Mouse (Mus musculus): ENCODE measurements around the gene Arid1b.

The Arid1b gene

DNA sequence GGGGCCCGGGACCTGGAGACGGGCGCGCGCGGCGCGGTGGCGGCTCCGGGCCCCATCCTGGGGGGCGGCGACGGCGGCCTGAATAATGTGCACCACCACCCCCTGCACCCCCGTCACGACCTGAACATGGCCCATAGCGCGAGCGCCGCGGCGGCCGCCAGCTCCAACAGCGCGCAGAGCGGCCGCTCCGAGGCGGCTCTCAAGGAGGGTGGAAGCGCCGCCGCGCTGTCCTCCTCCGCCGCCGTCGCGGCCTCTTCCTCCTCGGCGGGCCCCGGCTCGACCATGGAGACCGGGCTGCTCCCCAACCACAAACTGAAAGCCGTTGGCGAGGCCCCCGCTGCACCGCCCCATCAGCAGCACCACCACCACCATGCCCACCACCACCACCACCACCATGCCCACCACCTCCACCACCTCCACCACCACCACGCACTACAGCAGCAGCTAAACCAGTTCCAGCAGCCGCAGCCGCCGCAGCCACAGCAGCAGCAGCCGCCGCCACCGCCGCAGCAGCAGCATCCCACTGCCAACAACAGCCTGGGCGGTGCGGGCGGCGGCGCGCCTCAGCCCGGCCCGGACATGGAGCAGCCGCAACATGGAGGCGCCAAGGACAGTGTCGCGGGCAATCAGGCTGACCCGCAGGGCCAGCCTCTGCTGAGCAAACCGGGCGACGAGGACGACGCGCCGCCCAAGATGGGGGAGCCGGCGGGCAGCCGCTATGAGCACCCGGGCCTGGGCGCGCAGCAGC is 855 bp downstream of the Arid1b start:
- intact Hi-C loops (cut with DNase I) = loop anchor here (5.0 kb wide), 3 partner anchors 128 to 218 kb away; no protein-coding TSS in a partner anchor

DNA sequence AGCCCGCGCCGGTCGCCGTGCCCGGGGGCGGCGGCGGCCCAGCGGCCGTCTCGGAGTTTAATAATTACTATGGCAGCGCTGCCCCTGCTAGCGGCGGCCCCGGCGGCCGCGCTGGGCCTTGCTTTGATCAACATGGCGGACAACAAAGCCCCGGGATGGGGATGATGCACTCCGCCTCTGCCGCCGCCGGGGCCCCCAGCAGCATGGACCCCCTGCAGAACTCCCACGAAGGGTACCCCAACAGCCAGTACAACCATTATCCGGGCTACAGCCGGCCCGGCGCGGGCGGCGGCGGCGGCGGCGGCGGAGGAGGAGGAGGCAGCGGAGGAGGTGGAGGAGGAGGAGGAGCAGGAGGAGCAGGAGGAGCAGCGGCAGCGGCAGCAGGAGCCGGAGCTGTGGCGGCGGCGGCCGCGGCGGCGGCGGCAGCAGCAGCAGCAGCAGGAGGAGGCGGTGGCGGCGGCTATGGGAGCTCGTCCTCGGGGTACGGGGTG is 1.5 kb downstream of the Arid1b start:
- intact Hi-C loops (cut with DNase I) = loop anchor here (5.0 kb wide), 3 partner anchors 128 to 218 kb away; no protein-coding TSS in a partner anchor

DNA sequence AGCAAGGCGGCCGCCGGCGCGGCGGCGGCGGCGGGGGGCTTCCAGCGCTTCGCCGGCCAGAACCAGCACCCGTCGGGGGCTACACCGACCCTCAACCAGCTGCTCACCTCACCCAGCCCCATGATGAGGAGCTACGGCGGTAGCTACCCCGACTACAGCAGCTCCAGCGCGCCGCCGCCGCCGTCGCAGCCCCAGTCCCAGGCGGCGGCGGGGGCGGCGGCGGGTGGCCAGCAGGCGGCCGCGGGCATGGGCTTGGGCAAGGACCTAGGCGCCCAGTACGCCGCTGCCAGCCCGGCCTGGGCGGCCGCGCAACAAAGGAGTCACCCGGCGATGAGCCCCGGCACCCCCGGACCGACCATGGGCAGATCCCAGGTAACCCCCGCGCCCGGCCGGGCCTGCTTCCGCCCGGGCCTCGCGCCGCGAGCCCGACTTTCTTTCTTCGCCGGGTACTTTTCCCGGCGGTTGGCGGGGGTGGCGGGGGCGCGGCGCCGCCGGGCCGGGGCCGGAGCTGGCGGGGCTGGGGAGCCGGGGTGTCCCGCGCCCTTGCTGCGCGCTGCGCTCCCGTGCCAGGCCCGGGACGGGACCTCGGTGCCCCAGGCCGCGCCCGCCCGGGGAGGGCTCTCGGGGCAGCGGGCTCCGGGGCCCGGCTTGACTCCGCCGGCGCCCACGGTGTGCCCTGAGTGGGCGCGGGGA is 2.1 kb downstream of the Arid1b start:
- intact Hi-C loops (cut with DNase I) = loop anchor here (5.0 kb wide), 3 partner anchors 129 to 219 kb away; no protein-coding TSS in a partner anchor

DNA sequence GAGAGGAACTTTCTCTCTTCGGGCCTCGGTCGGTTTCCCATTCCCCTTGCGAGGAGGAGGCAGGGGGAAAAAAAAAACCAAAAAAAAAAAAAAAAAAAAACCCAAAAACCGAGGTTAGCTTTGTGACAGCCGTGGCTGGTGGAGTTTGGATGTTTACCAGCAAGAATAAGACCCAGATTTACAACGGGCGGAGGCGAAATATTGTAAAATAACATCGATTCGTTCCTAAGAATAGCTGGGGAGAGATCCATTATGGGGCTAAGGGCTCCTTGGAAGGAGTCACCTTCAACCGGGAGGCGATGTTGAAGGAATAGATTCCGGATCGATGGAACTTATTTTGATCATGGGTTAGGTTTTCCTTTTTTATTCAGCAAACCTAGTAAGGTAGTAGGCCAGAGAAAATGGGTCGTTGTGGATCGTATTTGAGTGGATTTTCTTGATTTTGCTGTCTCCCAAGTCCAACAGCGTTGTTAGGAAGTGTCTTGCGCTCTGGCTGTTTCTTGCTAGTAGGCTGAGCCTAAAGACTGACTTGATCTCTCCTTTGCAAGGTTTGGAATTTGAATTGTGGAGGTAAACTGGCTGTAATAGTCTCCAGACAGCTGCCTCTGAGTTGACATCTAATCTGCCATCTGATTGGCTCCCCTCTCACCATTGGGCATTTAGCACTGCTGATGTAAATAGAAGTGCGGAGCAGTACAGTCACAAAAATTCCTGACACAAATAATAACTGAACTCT is 2.9 kb downstream of the Arid1b start:
- intact Hi-C loops (cut with DNase I) = loop anchor here (5.0 kb wide), 3 partner anchors 130 to 220 kb away; no protein-coding TSS in a partner anchor

DNA sequence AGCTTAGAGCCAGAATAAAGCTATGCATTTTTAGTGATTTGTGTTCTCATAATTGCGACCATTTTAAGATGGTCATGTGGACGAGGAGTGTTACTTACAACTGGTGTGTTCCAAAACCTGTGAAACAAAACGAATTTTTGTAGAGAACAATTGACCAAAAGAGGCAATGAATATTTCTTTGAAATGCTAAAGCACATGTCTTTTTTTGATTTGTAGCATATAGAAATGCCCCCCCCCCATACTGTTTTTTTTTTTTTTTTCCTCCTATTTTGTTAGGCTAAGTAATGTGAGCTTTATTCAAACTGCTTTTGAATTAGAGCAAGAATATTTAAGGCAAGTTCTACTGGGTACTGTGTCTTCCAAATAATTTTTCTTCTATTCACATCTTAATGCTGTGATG is 3.8 kb downstream of the Arid1b start:
- intact Hi-C loops (cut with DNase I) = loop anchor here (5.0 kb wide), 3 partner anchors 131 to 221 kb away; no protein-coding TSS in a partner anchor

DNA sequence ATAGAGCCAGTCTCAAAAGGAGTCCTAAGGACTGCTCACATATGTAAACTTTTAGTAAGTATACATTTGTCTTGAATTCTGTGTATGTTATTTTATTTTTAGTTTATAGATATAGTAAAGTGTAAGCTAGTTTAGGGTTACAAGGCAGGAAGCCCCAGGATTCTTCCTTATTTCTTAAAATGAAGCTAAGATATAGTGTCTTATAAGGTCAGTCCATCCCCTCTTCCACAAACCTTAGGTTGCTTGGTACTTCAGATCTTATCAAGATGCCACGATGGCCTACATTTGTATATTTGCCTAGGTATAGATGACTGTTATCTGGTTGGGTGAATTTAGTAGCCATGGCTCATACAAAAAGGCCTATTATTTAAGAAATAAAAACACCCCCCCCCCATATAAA is 5.1 kb downstream of the Arid1b start:
- intact Hi-C loops (cut with DNase I) = loop anchor here (5.0 kb wide), 3 partner anchors 132 to 222 kb away; no protein-coding TSS in a partner anchor

DNA sequence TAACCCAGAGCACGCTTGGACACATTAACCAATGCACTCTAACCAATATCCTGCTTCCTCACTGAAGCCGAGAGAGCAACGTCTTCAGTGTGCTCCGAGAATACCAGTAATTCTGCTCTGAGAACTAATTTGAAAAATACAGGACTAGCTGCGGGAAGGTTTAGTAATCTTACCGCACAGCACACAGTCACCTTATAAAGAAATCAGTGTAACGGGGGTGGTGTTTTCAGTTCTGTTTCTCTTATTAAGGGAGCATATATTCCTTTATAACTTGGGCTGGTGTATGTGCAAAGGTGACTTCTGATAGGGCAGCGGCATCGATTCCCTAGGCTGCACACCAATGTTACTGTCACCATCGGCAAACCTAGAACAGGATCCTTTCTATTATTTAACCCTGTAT is 5.9 kb downstream of the Arid1b start:
- intact Hi-C loops (cut with DNase I) = loop anchor here (2.0 to 10.0 kb wide), 2 partner anchors 55 to 189 kb away; no protein-coding TSS in a partner anchor

DNA sequence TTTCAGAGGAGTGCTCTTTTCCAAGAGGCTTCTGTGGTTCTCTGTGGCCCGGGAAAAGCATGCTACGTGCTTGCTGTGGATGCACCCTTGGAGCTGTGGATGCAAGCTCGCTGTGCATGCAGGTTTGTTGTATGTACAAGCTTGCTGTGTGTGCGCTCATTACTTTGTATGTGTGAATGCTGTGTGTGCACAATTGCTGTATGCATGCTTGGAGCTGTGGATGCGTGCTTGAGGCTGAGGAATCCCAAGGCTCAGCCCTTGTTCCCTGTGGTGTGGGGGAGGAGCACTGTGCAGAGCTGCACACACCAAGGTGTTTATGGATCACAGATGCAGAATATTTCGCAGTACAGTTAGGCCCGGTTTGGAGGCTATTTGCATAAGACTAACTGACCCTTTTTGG is 6.7 kb downstream of the Arid1b start:
- intact Hi-C loops (cut with DNase I) = loop anchor here (2.0 to 10.0 kb wide), 2 partner anchors 54 to 188 kb away; no protein-coding TSS in a partner anchor

DNA sequence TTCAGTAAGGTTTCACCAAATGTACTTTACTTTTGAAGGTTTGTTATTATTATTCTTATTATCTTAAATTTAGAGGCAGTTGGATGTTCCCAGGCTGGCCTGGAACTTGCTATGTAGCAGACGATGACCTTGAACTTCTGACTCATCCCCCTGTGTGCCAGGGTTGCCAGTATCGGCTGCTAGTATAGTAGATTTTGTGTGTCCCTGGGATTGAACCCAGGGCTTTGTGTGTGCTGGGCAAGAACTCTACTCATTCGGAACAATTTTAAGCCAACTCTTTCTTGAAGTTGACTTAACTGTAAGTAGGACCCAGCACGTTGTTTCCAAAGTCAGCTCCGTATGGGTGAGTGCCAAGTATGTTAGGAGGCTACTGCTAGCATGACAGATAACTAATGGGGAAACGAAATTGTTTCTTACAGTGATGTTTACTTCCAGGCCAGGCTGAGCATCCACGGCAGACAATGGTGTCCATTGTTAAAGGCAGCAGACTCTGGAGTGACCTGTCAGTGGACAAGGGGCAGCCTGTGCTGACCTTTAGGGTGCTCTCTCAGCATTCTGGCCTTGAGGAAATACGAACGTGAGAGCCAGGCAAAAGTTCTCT is 7.5 kb downstream of the Arid1b start:
- intact Hi-C loops (cut with DNase I) = loop anchor here (2.0 to 10.0 kb wide), 2 partner anchors 53 to 187 kb away; no protein-coding TSS in a partner anchor

DNA sequence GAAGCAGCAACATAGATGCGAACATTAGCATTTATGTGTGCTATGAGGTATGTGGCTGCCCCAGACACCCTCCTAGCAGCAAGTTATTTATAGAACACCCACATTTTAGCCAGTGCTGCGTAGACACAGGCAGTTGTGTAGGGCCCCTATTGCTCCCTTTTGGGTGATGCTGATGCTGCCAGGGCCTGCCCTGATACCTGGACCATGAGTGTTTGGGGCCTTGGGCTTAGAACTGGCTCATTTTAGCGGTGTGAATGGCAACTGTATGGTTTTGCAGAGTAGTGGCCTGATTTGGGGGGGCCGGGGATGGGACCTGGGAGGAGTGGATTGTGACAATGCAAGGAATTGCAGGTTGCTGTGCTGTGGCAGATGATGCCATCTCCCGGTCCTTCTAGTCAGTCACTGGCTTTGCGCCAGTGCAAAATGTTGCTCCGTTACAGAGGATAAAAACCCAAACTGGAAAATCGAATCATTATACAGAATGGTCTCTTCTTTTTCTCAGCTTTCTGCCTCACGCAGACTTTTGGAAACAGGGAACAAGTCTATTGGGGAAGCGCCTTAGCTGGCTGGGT is 8.9 kb downstream of the Arid1b start:
- intact Hi-C loops (cut with DNase I) = loop anchor here (10.0 kb wide), 1 partner anchor 52 kb away; no protein-coding TSS in a partner anchor

DNA sequence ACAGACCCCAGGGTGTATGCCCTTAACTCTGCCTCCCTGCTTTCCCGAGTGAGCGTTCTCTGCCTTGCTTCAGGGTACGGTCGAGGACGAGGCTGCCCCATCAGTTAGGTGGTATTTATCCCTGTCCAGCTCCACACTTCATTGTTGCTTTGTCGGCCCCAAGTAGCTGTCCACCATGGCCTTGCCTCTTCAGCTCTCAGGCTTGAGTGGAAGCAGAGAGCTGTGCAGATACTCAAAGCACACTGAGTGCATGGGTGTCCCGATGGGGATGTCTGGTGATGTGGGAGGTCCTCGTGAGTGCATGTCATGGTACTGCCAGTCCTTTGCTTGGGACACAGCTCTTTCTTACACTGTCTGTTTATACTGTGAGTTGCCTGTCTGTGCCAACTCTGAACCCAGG is 10.1 kb downstream of the Arid1b start:
- intact Hi-C loops (cut with DNase I) = loop anchor here (10.0 kb wide), 1 partner anchor 51 kb away; no protein-coding TSS in a partner anchor

DNA sequence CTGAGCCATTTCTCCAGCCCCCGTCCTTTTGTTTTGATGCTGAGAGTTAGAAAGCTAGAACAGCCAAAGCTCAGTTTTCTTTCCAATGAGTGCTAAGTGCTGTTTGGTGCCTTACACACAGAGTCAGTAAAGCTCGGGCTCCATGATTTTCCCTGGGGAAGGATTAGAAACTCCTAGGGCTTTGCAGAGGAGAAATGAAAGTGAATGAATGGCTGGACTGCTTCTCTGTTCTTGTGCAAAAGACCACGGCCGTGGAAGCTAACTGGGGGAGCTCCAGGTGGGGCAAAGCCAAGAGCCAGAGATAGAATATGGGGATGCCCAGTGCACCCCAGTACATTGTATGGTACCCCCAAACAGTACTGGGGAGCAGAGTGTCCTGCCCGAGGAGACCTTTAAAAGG is 10.6 kb downstream of the Arid1b start:
- intact Hi-C loops (cut with DNase I) = loop anchor here (10.0 kb wide), 1 partner anchor 50 kb away; no protein-coding TSS in a partner anchor

DNA sequence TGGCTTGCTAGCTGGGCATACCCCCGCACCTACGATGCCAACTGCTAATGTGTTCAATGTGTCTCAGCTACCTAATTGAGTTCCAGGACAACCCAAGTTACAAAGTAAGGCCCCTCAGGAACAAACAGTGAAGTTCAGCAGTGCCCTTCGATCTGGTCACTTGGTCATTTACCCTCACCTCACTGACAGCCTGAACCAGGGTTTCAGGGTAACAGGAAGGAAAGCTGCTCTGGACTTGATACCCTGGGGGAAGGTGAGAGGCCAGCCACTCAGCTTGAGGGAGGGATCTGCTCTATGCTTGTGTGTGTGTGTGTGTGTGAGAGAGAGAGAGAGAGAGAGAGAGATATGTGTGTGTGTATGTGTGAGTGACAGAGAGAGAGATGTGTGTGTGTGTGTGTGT is 11.2 kb downstream of the Arid1b start:
- intact Hi-C loops (cut with DNase I) = loop anchor here (10.0 kb wide), 1 partner anchor 50 kb away; no protein-coding TSS in a partner anchor

DNA sequence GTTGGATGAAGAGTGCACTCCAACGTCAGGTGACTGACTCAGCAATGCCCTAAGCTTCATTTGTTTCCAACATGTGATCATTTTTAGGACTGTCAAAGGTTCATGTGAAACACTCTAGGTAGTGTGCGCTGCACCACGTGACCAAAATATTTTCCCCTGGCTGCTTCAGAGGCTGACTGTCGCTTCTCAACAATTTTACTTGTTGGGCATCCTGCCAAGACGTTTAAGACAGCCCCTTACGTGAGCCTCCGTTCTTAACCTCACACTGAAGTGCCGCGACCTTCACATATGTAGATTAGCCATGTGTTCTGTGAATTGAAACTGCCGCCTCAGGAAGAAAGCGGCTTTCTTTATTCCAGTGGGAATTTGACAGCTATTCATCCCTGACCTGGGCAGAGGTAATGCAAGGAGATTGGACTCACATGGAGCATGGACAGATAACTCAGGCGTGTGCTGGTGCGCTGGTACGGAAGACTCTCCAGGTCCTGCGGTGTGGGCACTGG is 13.1 kb downstream of the Arid1b start:
- intact Hi-C loops (cut with DNase I) = loop anchor here (10.0 kb wide), 1 partner anchor 48 kb away; no protein-coding TSS in a partner anchor

DNA sequence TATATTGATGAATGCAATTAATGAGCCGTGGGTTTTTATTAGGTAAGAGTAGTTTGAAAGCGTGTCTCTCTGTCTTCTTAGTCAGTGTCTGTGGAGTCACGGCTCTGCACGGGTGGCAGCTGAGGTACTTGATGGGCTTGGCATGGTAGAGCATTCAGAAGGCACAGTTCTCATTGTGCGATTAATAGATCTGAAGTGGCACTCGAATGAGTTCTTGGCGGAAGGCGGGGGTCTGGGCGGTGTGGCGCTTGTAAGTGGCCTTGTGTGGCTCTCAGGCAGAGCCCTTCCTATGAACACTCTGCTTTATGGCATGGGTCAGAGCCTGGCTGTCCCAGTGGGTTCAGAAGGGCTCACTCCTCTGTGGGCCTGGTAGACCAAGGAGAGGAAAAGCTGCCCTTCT is 14.1 kb downstream of the Arid1b start:
- intact Hi-C loops (cut with DNase I) = loop anchor here (10.0 kb wide), 1 partner anchor 47 kb away; no protein-coding TSS in a partner anchor

DNA sequence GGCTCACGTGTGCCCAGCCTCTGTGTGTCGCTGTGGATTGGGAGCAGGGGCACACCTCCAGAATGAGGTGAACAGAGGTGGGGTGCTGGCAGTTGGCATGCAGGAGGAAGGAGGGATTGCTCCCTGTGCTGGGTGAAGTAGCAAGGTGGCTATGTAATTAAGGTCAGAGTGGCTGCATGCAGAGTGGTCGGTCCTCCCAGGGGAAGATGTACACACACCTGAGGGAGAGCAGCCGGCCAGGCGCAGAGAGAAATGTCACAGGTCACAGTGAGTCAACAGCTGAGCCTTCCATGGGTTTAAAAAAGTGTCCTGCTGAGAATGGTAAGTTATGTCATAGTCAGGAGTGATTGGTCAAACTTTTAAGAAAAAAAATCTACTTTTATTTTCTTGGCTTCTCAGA is 14.6 kb downstream of the Arid1b start:
- intact Hi-C loops (cut with DNase I) = loop anchor here (10.0 kb wide), 1 partner anchor 46 kb away; no protein-coding TSS in a partner anchor

DNA sequence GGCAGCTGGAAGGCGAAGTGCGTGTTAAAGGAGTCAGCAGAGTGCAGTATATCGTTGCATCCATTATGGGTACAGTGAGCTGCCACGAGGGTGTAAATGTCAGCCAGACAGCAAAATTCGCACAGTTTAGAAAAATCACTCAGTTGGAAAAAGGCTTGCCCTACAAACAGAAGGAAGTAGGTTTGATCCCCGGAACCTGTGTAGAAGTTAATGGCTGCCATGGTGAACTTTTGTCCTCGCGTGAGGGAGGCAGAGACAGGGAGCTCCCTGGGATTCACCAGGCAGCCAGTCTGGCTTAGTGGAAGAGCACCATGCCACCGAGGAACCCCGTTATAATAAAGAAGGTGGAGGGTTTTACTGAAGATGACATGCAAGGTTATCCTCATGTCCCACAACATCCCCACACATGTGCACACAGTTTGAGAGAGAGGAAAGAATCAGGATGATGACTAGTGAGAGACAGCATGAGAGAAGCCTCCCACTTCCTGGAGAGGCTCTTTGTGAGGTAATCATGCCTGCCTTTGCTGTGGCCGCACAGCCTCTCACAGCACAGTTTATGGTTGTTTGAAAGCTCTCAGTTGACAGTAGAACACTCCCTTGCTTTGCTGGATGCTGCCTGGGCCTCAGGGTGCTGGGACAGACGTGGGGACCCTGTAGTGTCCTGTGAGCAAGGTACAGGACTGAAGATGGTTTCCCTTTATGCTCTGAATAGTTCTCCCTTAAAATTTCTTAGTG is 15.6 kb downstream of the Arid1b start:
- intact Hi-C loops (cut with DNase I) = loop anchor here (10.0 kb wide), 1 partner anchor 45 kb away; no protein-coding TSS in a partner anchor

DNA sequence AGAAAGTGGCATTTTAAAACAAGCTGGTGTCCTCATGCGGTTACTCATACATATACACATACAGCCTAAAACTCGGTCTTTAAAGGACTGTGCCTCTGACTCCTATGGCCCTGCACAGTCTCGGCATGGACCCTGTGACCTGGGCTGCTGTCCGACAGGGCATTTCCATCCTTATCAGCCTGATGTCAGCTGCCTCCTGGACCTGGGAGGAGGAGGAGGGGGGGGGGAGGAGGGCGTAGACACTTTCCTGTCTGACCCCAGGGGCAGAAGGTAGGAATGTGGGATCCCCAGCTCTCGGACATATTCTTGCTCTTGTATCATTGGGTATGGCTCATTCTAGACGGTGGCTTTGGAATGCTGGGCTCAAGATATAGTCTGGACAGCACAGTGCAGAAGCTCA is 16.6 kb downstream of the Arid1b start:
- intact Hi-C loops (cut with DNase I) = no loop called here

DNA sequence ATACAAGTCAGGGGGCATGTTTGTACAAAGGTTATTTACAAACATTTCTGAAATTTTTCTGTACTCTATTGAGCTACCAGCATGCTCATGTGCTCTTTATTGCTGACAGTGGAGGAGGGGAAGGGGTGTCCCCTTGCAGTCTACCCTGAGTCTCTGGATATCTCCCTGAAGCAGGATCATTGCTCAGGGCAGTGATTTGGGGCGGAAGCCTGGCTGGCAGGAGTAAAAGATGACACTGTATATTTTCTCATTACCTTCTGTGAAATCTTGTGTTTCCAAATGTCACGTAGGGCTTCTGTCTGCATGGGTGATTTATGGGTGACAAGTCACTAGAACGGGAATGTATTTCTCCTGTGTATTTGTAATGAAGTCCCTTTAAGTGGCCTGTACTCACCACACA is 18.0 kb downstream of the Arid1b start:
- intact Hi-C loops (cut with DNase I) = no loop called here
